Mouse (Mus musculus) left cerebral cortex, postnatal 36 days (tissue): ENCODE results near the gene Hist2h2aa1. TPM values are rescaled to one million over a fixed set of nuclear protein-coding genes. Genes with fewer than 3 reads are reported as not detected.
A peak's percentile ranks its signal among the peaks of the same experiment; 100 is the strongest.
"Not testable (repeated sequence)": the region's sequence is repeated elsewhere in the genome, so short reads cannot be mapped to it uniquely, and the experiment has no call there.

Source experiments
- DNase-seq, 2 experiments: peaks; one replicate each; pipeline ENCODE4 v3.0.0; 2021 to 2022; ENCODE audit warnings: low spot score in 2 of 2, mixed read lengths in 1 of 2
- intact Hi-C: fragments of 180-260 bp; cut with DNase I; formaldehyde crosslinking; loops from one replicate; pipeline ENCODE4 v1.15.1; 2025
- total RNA-seq, 2 experiments: library from RNA; stranded (reverse); gene quantifications; 2 replicates each; pipeline ENCODE4 v1.2.3; 2021

Gene Hist2h2aa1
- total RNA-seq = 10 to 100 TPM in 1 of 2 experiments, 1 to 10 TPM in 1; 6.3 to 10.1 TPM

GRCm38 (mm10) chr3:96245003-96245886 is at the start of gene Hist2h2aa1:
Gene Hist2h2aa1 (plus strand): TSS chr3:96245497.
- peak; percentile 89 for DNase-seq
- intact Hi-C loops = loop anchor here (2.0 kb wide), 1 partner anchor 24 kb away; the partner anchor contains the start of genes Hist2h2ac and Hist2h2be

GRCm38 (mm10) chr3:96195616-96196313 is 49.5 kb upstream of the Hist2h2aa1 start:
- intact Hi-C loops = no loop called here
- DNase-seq = no peak

GRCm38 (mm10) chr3:96196437-96197128 is 48.7 kb upstream of the Hist2h2aa1 start:
- no peak for DNase-seq
- intact Hi-C loops = no loop called here

DNA sequence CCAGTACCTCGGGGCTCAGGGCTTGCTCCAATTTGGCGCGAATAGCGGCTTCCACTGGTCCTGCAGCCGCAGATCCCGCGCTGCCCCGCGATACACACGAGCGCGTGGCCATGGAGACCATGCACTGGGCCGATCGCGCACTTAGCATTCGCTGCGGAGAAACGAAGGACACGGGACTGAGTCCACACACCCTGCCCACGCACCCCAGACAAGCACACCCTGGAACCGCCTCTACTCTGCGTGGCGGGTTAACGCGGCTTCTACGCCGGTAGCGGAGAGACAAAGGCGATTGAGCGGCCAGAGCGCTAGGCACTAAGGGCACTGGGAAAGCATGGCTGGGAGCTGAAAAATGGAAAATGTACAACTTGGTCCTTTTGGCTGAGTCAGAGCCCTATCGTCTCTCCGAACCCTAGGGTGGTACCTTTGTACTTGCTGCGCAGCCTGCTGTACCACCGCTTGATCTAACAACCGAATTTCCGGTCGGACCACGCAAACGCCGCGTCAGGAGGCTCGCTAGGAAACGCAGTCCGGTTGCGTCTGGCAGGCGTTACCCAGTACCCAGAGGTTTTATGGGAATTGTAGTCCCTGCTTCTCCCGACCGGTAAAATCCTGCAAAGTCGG is 48.1 kb upstream of the Hist2h2aa1 start:
- intact Hi-C loops = no loop called here
- peak; percentile 91 to 92 for DNase-seq

GRCm38 (mm10) chr3:96198181-96198580 is 47.1 kb upstream of the Hist2h2aa1 start:
- no peak for DNase-seq
- intact Hi-C loops = no loop called here

GRCm38 (mm10) chr3:96198601-96199251 is 46.6 kb upstream of the Hist2h2aa1 start:
- DNase-seq, intact Hi-C loops: not testable (repeated sequence)

GRCm38 (mm10) chr3:96199731-96200130 is 45.6 kb upstream of the Hist2h2aa1 start:
- intact Hi-C loops = no loop called here
- DNase-seq = no peak

DNA sequence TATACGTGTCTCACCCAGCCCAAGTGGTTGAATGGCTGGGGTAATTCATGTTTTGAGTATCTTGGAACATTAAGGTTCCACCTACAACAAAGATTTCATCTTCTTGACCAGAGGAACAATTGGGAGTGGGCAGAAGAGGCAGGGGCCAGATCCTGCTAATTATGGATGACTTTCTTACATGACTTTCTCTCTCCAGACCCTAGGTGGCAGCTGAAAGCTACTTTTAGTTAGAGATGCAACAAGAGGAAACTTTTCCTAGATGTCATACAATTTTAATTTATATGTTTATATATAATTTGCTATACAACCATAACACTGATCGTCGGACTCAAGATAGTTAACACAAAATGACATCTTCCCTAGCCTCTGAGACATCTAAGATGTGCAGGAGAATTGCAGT is 37.5 kb upstream of the Hist2h2aa1 start:
- intact Hi-C loops = no loop called here
- no peak for DNase-seq

- DNase-seq = no peak
- intact Hi-C loops = no loop called here
Measured at GRCm38 (mm10) chr3:96209242-96209641, 36.1 kb upstream of the Hist2h2aa1 start.

DNA sequence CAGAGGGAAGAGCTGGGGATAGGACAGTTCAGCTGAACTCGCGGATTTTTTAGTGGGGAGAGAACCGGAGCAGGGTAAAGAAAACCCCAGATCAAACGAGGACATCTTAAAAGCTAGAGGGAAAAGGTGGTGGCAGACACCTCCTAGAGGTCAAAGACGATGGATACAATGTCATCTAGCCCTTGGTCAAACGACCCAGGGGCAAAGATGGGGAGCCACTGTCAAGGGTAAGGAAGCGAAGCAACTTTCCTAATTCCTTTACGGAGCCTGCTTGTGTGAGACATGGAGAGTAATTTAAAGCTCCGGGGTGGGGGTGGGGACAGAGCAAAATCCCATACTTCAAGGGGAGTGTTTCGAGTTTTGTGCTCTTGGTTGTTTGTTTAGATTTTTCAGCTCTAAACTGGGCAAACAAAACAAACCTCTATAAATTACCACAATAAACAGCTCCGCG is 26.1 kb upstream of the Hist2h2aa1 start:
- peak; percentile 23 to 32 for DNase-seq
- intact Hi-C loops = loop anchor here (5.0 kb wide), 1 partner anchor 152 kb away; no protein-coding TSS in a partner anchor

GRCm38 (mm10) chr3:96219661-96220130 is 25.6 kb upstream of the Hist2h2aa1 start, which contains the start of the genes Bola1 and Hist2h2ab:
Gene Bola1 (minus strand): TSS chr3:96219709.
Gene Hist2h2ab (plus strand): TSS chr3:96219865.
- intact Hi-C loops = loop anchor here (2.0 to 5.0 kb wide), 3 partner anchors 25 to 152 kb away; partner anchors contain the start of genes Hist2h2aa1 and Hist2h4
- peak; percentile 84 to 86 for DNase-seq

DNA sequence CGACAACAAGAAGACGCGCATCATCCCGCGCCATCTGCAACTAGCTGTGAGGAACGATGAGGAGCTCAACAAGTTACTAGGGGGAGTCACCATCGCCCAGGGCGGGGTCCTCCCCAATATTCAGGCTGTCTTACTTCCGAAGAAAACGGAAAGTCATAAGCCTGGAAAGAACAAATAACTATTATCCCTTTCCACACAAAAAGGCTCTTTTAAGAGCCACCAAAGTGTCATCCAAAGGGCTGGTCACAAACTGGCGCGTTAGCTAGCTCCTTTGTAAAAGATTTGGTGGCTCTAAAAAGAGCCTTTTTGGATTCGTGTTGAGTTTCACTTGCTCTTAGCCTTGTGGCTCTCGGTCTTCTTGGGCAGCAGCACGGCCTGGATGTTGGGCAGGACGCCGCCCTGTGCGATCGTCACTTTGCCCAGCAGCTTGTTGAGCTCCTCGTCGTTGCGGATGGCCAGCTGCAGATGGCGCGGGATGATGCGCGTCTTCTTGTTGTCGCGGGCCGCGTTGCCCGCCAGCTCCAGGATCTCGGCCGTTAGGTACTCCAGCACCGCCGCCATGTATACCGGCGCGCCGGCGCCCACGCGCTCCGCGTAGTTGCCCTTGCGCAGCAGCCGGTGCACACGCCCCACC is 25.0 kb upstream of the Hist2h2aa1 start:
- not testable (repeated sequence) for DNase-seq
- intact Hi-C loops = loop anchor here (2.0 kb wide), 2 partner anchors 25 to 43 kb away; partner anchors contain the start of genes Hist2h2aa1 and Hist2h4

- DNase-seq = peak; percentile 83 to 87
- intact Hi-C loops = loop anchor here (2.0 kb wide), 2 partner anchors 24 to 42 kb away; partner anchors contain the start of genes Hist2h2aa1 and Hist2h4
Measured at GRCm38 (mm10) chr3:96220765-96221639, 24.3 kb upstream of the Hist2h2aa1 start, which contains the start of the genes Hist2h2ac and Hist2h2be. Gene Hist2h2ac (minus strand): TSS chr3:96220880. Gene Hist2h2be (plus strand): TSS chr3:96221119.

DNA sequence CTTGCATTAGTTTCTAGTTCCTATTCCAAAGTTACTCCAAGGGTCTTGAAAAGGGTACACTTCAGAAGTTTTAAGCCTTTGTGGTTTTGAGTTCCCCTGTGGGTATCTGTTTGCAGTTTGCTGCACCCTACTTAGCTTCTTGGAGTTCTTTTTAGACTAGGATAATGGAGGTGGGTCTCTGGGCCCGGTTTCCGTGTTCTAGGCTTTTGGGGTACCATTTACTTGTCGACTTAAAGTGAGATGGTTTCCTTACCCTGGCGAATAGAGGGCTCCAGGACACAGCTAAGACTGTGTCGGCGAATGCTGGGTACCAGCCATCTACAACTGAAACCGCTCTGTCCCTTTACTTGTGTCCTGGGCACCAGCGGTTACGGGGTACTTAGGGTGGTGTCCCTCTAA is 23.7 kb upstream of the Hist2h2aa1 start:
- no peak for DNase-seq
- intact Hi-C loops = loop anchor here (2.0 kb wide), 2 partner anchors 23 to 41 kb away; partner anchors contain the start of genes Hist2h2aa1 and Hist2h4

DNA sequence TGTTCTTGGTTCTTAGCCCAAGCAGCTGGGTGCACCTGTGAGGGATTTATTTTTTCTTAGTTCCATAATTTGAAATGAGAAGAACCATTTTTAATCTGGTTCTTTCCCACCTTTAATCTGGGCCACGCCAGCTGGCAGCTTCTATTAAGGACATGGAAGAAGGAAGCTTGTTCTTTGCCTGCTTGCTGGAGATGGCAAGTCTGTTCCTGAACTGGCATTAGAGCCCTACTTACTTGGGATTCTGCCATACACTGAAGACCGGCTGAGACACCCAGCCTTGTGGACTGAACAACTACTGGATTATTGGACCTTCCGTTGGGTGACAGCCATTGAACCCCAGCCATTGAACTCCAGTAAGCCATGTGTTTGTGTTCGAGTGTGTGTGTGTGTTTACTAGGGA is 22.5 kb upstream of the Hist2h2aa1 start:
- DNase-seq = no peak
- intact Hi-C loops = no loop called here

- intact Hi-C loops = no loop called here
- no peak for DNase-seq
Measured at GRCm38 (mm10) chr3:96225421-96225820, 19.9 kb upstream of the Hist2h2aa1 start.
